In genomic region chr11:100323578-100323977, GRCm38 (mm10) we compare ENCODE assay signal across 10 mouse cellular contexts. TPM values are rescaled to one million over a fixed set of nuclear protein-coding genes. Genes with fewer than 3 reads are reported as not detected.
DNase-seq lines count a peak whose midpoint lies in the region; ATAC-seq and TF ChIP-seq lines count a peak whose summit lies in the region.
"Had no signal": no experiment of that assay in that cellular context is flagged by ENCODE, and none has a peak within 500 bp of the region (broad histone marks: within the 10 kb centered on the region; RNA-seq: fewer than 3 reads in every experiment).

No protein-coding gene starts in this region.

- H3K9me3 ChIP-seq in midbrain, embryonic 14.5 days (ENCODE audit: control insufficient read depth, low read length): no peaks in the 10 kb centered on the region
- H3K9me3 ChIP-seq in midbrain, embryonic 15.5 days: no peaks in the 10 kb centered on the region
- no peaks in the 10 kb centered on the region for H3K9me3 ChIP-seq in lung, postnatal 0 days (ENCODE audit: low read length)
- H3K9me3 ChIP-seq: neural tube, embryonic 13.5 days had no signal

- peak; percentile 81 for TF ChIP-seq CTCF in lung, postnatal 0 days (IDR thresholded peaks at IDR 0.05)

- no peak overlapping the region for H3K9ac ChIP-seq in midbrain, embryonic 14.5 days (replicated peaks; ENCODE audit: low read length)
- H3K9ac ChIP-seq in midbrain, embryonic 15.5 days: no peak overlapping the region
- no peak overlapping the region for H3K9ac ChIP-seq in lung, postnatal 0 days (replicated peaks; ENCODE audit: low read depth)
- H3K9ac ChIP-seq: neural tube, embryonic 13.5 days had no signal

- no peak overlapping the region for H3K4me2 ChIP-seq in midbrain, embryonic 14.5 days (ENCODE audit: low read length)
- H3K4me2 ChIP-seq in midbrain, embryonic 15.5 days: no peak overlapping the region
- H3K4me2 ChIP-seq in lung, postnatal 0 days (replicated peaks; ENCODE audit: low read depth, low read length): no peak overlapping the region
- H3K4me2 ChIP-seq: neural tube, embryonic 13.5 days had no signal

- TF ChIP-seq EP300 in lung, postnatal 0 days (IDR thresholded peaks at IDR 0.05): no peak

- WGBS in midbrain, embryonic 14.5 days: 10% methylated on average over 3 of the region's 3 CpGs
- WGBS in midbrain, embryonic 15.5 days: 18% methylated on average over 3 of the region's 3 CpGs
- 26% methylated on average over 3 of the region's 3 CpGs for WGBS in lung, postnatal 0 days

- H3K27me3 ChIP-seq in midbrain, embryonic 14.5 days (ENCODE audit: control insufficient read depth, insufficient read depth, low read length): no peaks in the 10 kb centered on the region
- H3K27me3 ChIP-seq in midbrain, embryonic 15.5 days (replicated peaks): no peaks in the 10 kb centered on the region
- no peaks in the 10 kb centered on the region for H3K27me3 ChIP-seq in lung, postnatal 0 days (replicated peaks; ENCODE audit: insufficient read depth, low read length)
- no peaks in the 10 kb centered on the region for H3K27me3 ChIP-seq in splenic B cell, adult 2 months (ENCODE audit: control insufficient read depth, insufficient read depth, low read length, poor library complexity, severe bottlenecking)
- H3K27me3 ChIP-seq: neural tube, embryonic 13.5 days had no signal

- peaks cover 20% of the 10 kb centered on the region for H3K36me3 ChIP-seq in midbrain, embryonic 14.5 days (ENCODE audit: control insufficient read depth, insufficient read depth, low read length)
- peaks cover 11% of the 10 kb centered on the region; the same call in 1 of the 2 replicates for H3K36me3 ChIP-seq in midbrain, embryonic 15.5 days (replicated peaks)
- H3K36me3 ChIP-seq in lung, postnatal 0 days (ENCODE audit: insufficient read depth, low read length): peaks cover 13% of the 10 kb centered on the region; the same call in 1 of the 2 replicates
- H3K36me3 ChIP-seq in splenic B cell, adult 2 months (ENCODE audit: control insufficient read depth, insufficient read depth, low read length, poor library complexity, severe bottlenecking): peaks cover 9% of the 10 kb centered on the region

- no peak for ATAC-seq in midbrain, embryonic 14.5 days (ENCODE audit: low FRiP score, low TSS enrichment)
- ATAC-seq in midbrain, embryonic 15.5 days (replicated peaks): no peak
- 0 out of 2 replicates have a peak, but pooled peaks have one; percentile 4 for ATAC-seq in granulocyte monocyte progenitor cell, adult 5-6 weeks (replicated peaks; ENCODE audit: poor library complexity, severe bottlenecking)
- no peak for ATAC-seq in lung, postnatal 0 days

- H3K4me1 ChIP-seq in midbrain, embryonic 14.5 days (ENCODE audit: control insufficient read depth, insufficient read depth, low read length): peaks cover 7% of the 10 kb centered on the region; the same call in 1 of the 2 replicates
- H3K4me1 ChIP-seq in midbrain, embryonic 15.5 days: peaks cover 20% of the 10 kb centered on the region
- no peaks in the 10 kb centered on the region; the same call in 1 of the 2 replicates for H3K4me1 ChIP-seq in lung, postnatal 0 days (ENCODE audit: insufficient read depth, low read depth, low read length)

- peak; percentile 50 to 66 for DNase-seq in cerebellum, adult 18-20 months
- DNase-seq in cerebellum, adult 11-12 months: no peak
- DNase-seq in midbrain, embryonic 14.5 days: peak; percentile 85
- peak; percentile 93 for DNase-seq in c-Kit-positive CD71-negative TER-119-negative erythroid progenitor cells, embryonic 14.5 days (ENCODE audit: low read depth)
- peak; percentile 76 for DNase-seq in lung, postnatal 0 days (ENCODE audit: low spot score)
- DNase-seq in splenic B cell, adult 2 months (ENCODE audit: low read depth, low spot score): peak; percentile 87

- no peak overlapping the region for H3K4me3 ChIP-seq in midbrain, embryonic 14.5 days (replicated peaks; ENCODE audit: low read depth, low read length)
- no peak overlapping the region for H3K4me3 ChIP-seq in midbrain, embryonic 15.5 days
- H3K4me3 ChIP-seq in lung, postnatal 0 days (ENCODE audit: low read depth, low read length): no peak overlapping the region
- H3K4me3 ChIP-seq: neural tube, embryonic 13.5 days had no signal

- H3K27ac ChIP-seq in midbrain, embryonic 14.5 days (replicated peaks; ENCODE audit: low read depth, low read length): no peak overlapping the region
- H3K27ac ChIP-seq in midbrain, embryonic 15.5 days: no peak overlapping the region
- no peak overlapping the region for H3K27ac ChIP-seq in lung, postnatal 0 days (ENCODE audit: low read length)
- H3K27ac ChIP-seq: neural tube, embryonic 13.5 days had no signal

RNA-seq across cellular contexts. Expression of gene Eif1, which starts 3.9 kb away (rescaled TPM):
- polyA plus RNA-seq in midbrain, embryonic 14.5 days (2014; fragmentation: Nextera tagmentation; extraction: Ambion mirVana): 1,318 and 1,476 TPM in 2 replicates
- polyA plus RNA-seq in midbrain, embryonic 15.5 days (2015; fragmentation: Nextera tagmentation; extraction: Ambion mirVana): 1,086 and 1,110 TPM in 2 replicates
- total RNA-seq in granulocyte monocyte progenitor cell, adult 5-6 weeks (2014; fragmentation: Nextera tagmentation): 716 and 727 TPM in 2 replicates
- 109 and 139 TPM in 2 replicates for total RNA-seq in granulocyte monocyte progenitor cell, adult 5-6 weeks (2017)
- polyA plus RNA-seq in lung, postnatal 0 days (2015; fragmentation: Nextera tagmentation; extraction: Ambion mirVana): 2,114 and 2,164 TPM in 2 replicates

RNA-seq across cellular contexts. Expression of gene Gast, which starts 10.6 kb away (rescaled TPM):
- 0.93 and 1.3 TPM in 2 replicates for polyA plus RNA-seq in midbrain, embryonic 14.5 days (2014; fragmentation: Nextera tagmentation; extraction: Ambion mirVana)
- 2.0 and 2.3 TPM in 2 replicates for polyA plus RNA-seq in midbrain, embryonic 15.5 days (2015; fragmentation: Nextera tagmentation; extraction: Ambion mirVana)
- total RNA-seq in granulocyte monocyte progenitor cell, adult 5-6 weeks (2014; fragmentation: Nextera tagmentation): not detected in 2 replicates
- total RNA-seq in granulocyte monocyte progenitor cell, adult 5-6 weeks (2017): not detected in 2 replicates
- not detected in 2 replicates for polyA plus RNA-seq in lung, postnatal 0 days (2015; fragmentation: Nextera tagmentation; extraction: Ambion mirVana)
- total RNA-seq: hematopoietic stem cell, adult 5-6 weeks had no signal
- polyA plus RNA-seq: neural tube, embryonic 13.5 days had no signal

RNA-seq across cellular contexts. Expression of gene Hap1, which starts 32.4 kb away (rescaled TPM):
- 108 and 170 TPM in 2 replicates for polyA plus RNA-seq in midbrain, embryonic 14.5 days (2014; fragmentation: Nextera tagmentation; extraction: Ambion mirVana)
- 315 and 316 TPM in 2 replicates for polyA plus RNA-seq in midbrain, embryonic 15.5 days (2015; fragmentation: Nextera tagmentation; extraction: Ambion mirVana)
- total RNA-seq in granulocyte monocyte progenitor cell, adult 5-6 weeks (2014; fragmentation: Nextera tagmentation): not detected in 2 replicates
- not detected in 2 replicates for total RNA-seq in granulocyte monocyte progenitor cell, adult 5-6 weeks (2017)
- polyA plus RNA-seq in lung, postnatal 0 days (2015; fragmentation: Nextera tagmentation; extraction: Ambion mirVana): 6.4 and 6.5 TPM in 2 replicates
- total RNA-seq: hematopoietic stem cell, adult 5-6 weeks had no signal

RNA-seq across cellular contexts. Expression of gene Krt42, which starts 53.9 kb away (rescaled TPM):
- not detected in 2 replicates for polyA plus RNA-seq in midbrain, embryonic 14.5 days (2014; fragmentation: Nextera tagmentation; extraction: Ambion mirVana)
- polyA plus RNA-seq in midbrain, embryonic 15.5 days (2015; fragmentation: Nextera tagmentation; extraction: Ambion mirVana): not detected in 2 replicates
- not detected in 2 replicates for total RNA-seq in granulocyte monocyte progenitor cell, adult 5-6 weeks (2014; fragmentation: Nextera tagmentation)
- total RNA-seq in granulocyte monocyte progenitor cell, adult 5-6 weeks (2017): not detected in 2 replicates
- not detected in 2 replicates for polyA plus RNA-seq in lung, postnatal 0 days (2015; fragmentation: Nextera tagmentation; extraction: Ambion mirVana)
- total RNA-seq: hematopoietic stem cell, adult 5-6 weeks had no signal
- polyA plus RNA-seq: neural tube, embryonic 13.5 days had no signal

Comparison
In these comparisons a context has a peak if more than half of its experiments do, and no peak if none do; other contexts are left out.
1. RNA of gene Hap1, which starts 32.4 kb away (polyA plus RNA-seq): 315 to 316 TPM in midbrain, embryonic 15.5 days and 108 to 170 TPM in midbrain, embryonic 14.5 days; 6.4 to 6.5 TPM in lung, postnatal 0 days; every median in the first group is over 10 times any median in the second.